Mouse (Mus musculus) T-cell, adult 2 months (primary cell): ENCODE data around the gene 4921504E06Rik.

Source experiments
- DNase-seq: peaks from one replicate; pipeline ENCODE4 v3.0.0; 2022; ENCODE audit warnings: low spot score

The 4921504E06Rik gene

GRCm38 (mm10) chr2:19505744-19506143 lies 48.0 kb downstream of the 4921504E06Rik start:
- DNase-seq, result no peak

- no peak for DNase-seq
These were observed 63.5 kb downstream of the 4921504E06Rik start for GRCm38 (mm10) chr2:19490262-19490661.

GRCm38 (mm10) chr2:19461940-19462339 lies 91.8 kb downstream of the 4921504E06Rik start:
- DNase-seq, result no peak

GRCm38 (mm10) chr2:19458785-19459184 lies 94.9 kb downstream of the 4921504E06Rik start:
- DNase-seq, result no peak

- no peak for DNase-seq
These were observed 97.7 kb downstream of the 4921504E06Rik start for GRCm38 (mm10) chr2:19455857-19456482.

GRCm38 (mm10) chr2:19455228-19455627 lies 98.5 kb downstream of the 4921504E06Rik start:
- no peak for DNase-seq

GRCm38 (mm10) chr2:19452531-19453055 lies 101.1 kb downstream of the 4921504E06Rik start:
- DNase-seq, result no peak

- DNase-seq, result no peak
These were observed 104.4 kb downstream of the 4921504E06Rik start for GRCm38 (mm10) chr2:19449308-19449707.

- no peak for DNase-seq
These were observed 105.5 kb downstream of the 4921504E06Rik start for GRCm38 (mm10) chr2:19448042-19448700.

- no peak for DNase-seq
These were observed 107.0 kb downstream of the 4921504E06Rik start for GRCm38 (mm10) chr2:19446746-19447145.

- DNase-seq, result no peak
These were observed 107.7 kb downstream of the 4921504E06Rik start for GRCm38 (mm10) chr2:19445871-19446501.

- no peak for DNase-seq
These were observed 108.5 kb downstream of the 4921504E06Rik start, which contains the start of gene Ptf1a for GRCm38 (mm10) chr2:19444931-19445831. Gene Ptf1a (plus strand): TSS chr2:19445663.

- DNase-seq, result no peak
These were observed 109.4 kb downstream of the 4921504E06Rik start for GRCm38 (mm10) chr2:19444346-19444745.

GRCm38 (mm10) chr2:19431614-19432323 lies 121.9 kb downstream of the 4921504E06Rik start:
- DNase-seq, result no peak

GRCm38 (mm10) chr2:19431186-19431585 lies 122.5 kb downstream of the 4921504E06Rik start:
- DNase-seq, result no peak

GRCm38 (mm10) chr2:19430746-19431145 lies 123.0 kb downstream of the 4921504E06Rik start:
- DNase-seq, result no peak

- no peak for DNase-seq
These were observed 123.7 kb downstream of the 4921504E06Rik start for GRCm38 (mm10) chr2:19429691-19430690.

- DNase-seq, result no peak
These were observed 124.7 kb downstream of the 4921504E06Rik start for GRCm38 (mm10) chr2:19429031-19429430.

GRCm38 (mm10) chr2:19423086-19423485 lies 130.6 kb downstream of the 4921504E06Rik start:
- DNase-seq, result no peak

- no peak for DNase-seq
These were observed 131.5 kb downstream of the 4921504E06Rik start for GRCm38 (mm10) chr2:19422226-19422625.
